Mouse (Mus musculus) hindbrain, embryonic 13.5 days (tissue): ENCODE data around the gene Mpzl2. TPM values are rescaled to one million over a fixed set of nuclear protein-coding genes. Genes with fewer than 3 reads are reported as not detected.

Source experiments
- ATAC-seq: fragments of 200-750 bp; cut with Nextera tagmentation; 2 replicates; pipeline ENCODE4 v1.8.0; 2017; ENCODE audit warnings: moderate TSS enrichment; ENCODE audit not compliant: low FRiP score
- H3K27ac ChIP-seq: fragments of 300-500 bp; sonication (generic); 2 replicates; pipeline ENCODE4 v1.5.1; 2015; ENCODE audit warnings: inconsistent platforms, mild to moderate bottlenecking, moderate library complexity
- H3K27me3 ChIP-seq: fragments of 300-500 bp; sonication (generic); 2 replicates; pipeline ENCODE4 v1.6.1; 2015; ENCODE audit warnings: mild to moderate bottlenecking, inconsistent platforms
- H3K36me3 ChIP-seq: fragments of 300-500 bp; sonication (generic); 2 replicates; pipeline ENCODE4 v1.6.1; 2015; ENCODE audit warnings: mild to moderate bottlenecking, inconsistent platforms
- H3K4me1 ChIP-seq: fragments of 300-500 bp; sonication (generic); replicated peaks from 2 replicates; pipeline ENCODE4 v1.6.1; 2015; ENCODE audit warnings: inconsistent platforms
- H3K4me2 ChIP-seq: fragments of 300-500 bp; sonication (generic); 2 replicates; pipeline ENCODE4 v1.6.1; 2015; ENCODE audit warnings: inconsistent platforms, mild to moderate bottlenecking, moderate library complexity
- H3K4me3 ChIP-seq: fragments of 300-500 bp; sonication (generic); 2 replicates; pipeline ENCODE4 v1.5.1; 2015; ENCODE audit warnings: mild to moderate bottlenecking, inconsistent platforms
- H3K9ac ChIP-seq: fragments of 300-500 bp; sonication (generic); 2 replicates; pipeline ENCODE4 v1.6.1; 2015; ENCODE audit warnings: mild to moderate bottlenecking, inconsistent platforms
- H3K9me3 ChIP-seq: fragments of 300-500 bp; sonication (generic); 2 replicates; pipeline ENCODE4 v1.6.1; 2016; ENCODE audit warnings: inconsistent platforms
- whole genome bisulfite sequencing: fragments of 180-500 bp; shearing (Covaris S2); methylation state at CpG from one replicate; pipeline ENCODE4 v1.1.7; 2015; 5-methylcytosine and 5-hydroxymethylcytosine counted together
- polyA plus RNA-seq: library from polyadenylated mRNA; unstranded; fragments of >200 nt; fragmentation: Nextera tagmentation; extraction: Ambion mirVana; gene quantifications from 2 replicates; pipeline ENCODE4 v1.2.1, GENCODE M21; 2015

Gene Mpzl2
- polyA plus RNA-seq = 0.35 and 0.45 TPM in 2 replicates

GRCm38 (mm10) chr9:45039499-45039898 is at the start of gene Mpzl2:
Gene Mpzl2 (plus strand): TSS chr9:45039799.
- H3K27ac ChIP-seq = no peak within 1 kb of the TSS
- no peak within 1 kb of the TSS for H3K4me3 ChIP-seq
- no peak within 1 kb of the TSS for H3K9ac ChIP-seq
- peak within 1 kb of the TSS; percentile 21; the same call in 1 of the 2 replicates for H3K4me2 ChIP-seq
- no peak for ATAC-seq
- H3K9me3 ChIP-seq = no peaks in the 10 kb centered on the region
- H3K36me3 ChIP-seq = no peaks in the 10 kb centered on the region
- peaks cover 67% of the 10 kb centered on the region for H3K27me3 ChIP-seq
- WGBS = 62% methylated on average over 5 of the region's 5 CpGs
- peaks cover 17% of the 10 kb centered on the region for H3K4me1 ChIP-seq

- Histone ChIP-seq H3K4me2 (no peak overlapping the region), H3K4me1 (no peaks in the 10 kb centered on the region), H3K27me3 (0 out of 2 replicates have a peak, but pooled peaks cover 5% of the 10 kb centered on the region), H3K36me3 (no peaks in the 10 kb centered on the region), H3K9me3 (no peaks in the 10 kb centered on the region), H3K4me3 (no peak overlapping the region), H3K9ac (no peak overlapping the region), H3K27ac (no peak overlapping the region)
- 87% methylated on average over 2 of the region's 2 CpGs for WGBS
- ATAC-seq = no peak
These were observed 47.8 kb upstream of the Mpzl2 start for GRCm38 (mm10) chr9:44991821-44992220.

GRCm38 (mm10) chr9:44992271-44992670 is 47.3 kb upstream of the Mpzl2 start:
- Histone ChIP-seq H3K9ac (no peak overlapping the region), H3K27me3 (0 out of 2 replicates have a peak, but pooled peaks cover 5% of the 10 kb centered on the region), H3K4me1 (no peaks in the 10 kb centered on the region), H3K9me3 (no peaks in the 10 kb centered on the region), H3K4me3 (no peak overlapping the region), H3K36me3 (no peaks in the 10 kb centered on the region), H3K27ac (no peak overlapping the region), H3K4me2 (no peak overlapping the region)
- ATAC-seq = no peak

GRCm38 (mm10) chr9:44993268-44993667 is 46.3 kb upstream of the Mpzl2 start:
- WGBS = 96% methylated on average over 2 of the region's 2 CpGs
- ATAC-seq = no peak
- H3K27ac ChIP-seq = no peak overlapping the region
- H3K4me2 ChIP-seq = no peak overlapping the region
- H3K9ac ChIP-seq = no peak overlapping the region
- H3K4me1 ChIP-seq = no peaks in the 10 kb centered on the region
- H3K9me3 ChIP-seq = no peaks in the 10 kb centered on the region
- H3K4me3 ChIP-seq = no peak overlapping the region
- no peaks in the 10 kb centered on the region for H3K36me3 ChIP-seq
- H3K27me3 ChIP-seq = 0 out of 2 replicates have a peak, but pooled peaks cover 5% of the 10 kb centered on the region

GRCm38 (mm10) chr9:44994962-44995361 is 44.6 kb upstream of the Mpzl2 start:
- no peak for ATAC-seq
- Histone ChIP-seq H3K9ac (no peak overlapping the region), H3K36me3 (no peaks in the 10 kb centered on the region), H3K4me1 (no peaks in the 10 kb centered on the region), H3K4me2 (no peak overlapping the region), H3K4me3 (no peak overlapping the region), H3K27me3 (no peaks in the 10 kb centered on the region), H3K27ac (no peak overlapping the region), H3K9me3 (no peaks in the 10 kb centered on the region)
- 81% methylated on average over 4 of the region's 4 CpGs for WGBS

- Histone ChIP-seq H3K9me3 (no peaks in the 10 kb centered on the region), H3K36me3 (no peaks in the 10 kb centered on the region), H3K4me1 (no peaks in the 10 kb centered on the region), H3K9ac (no peak overlapping the region), H3K4me2 (no peak overlapping the region), H3K4me3 (no peak overlapping the region), H3K27ac (no peak overlapping the region), H3K27me3 (no peaks in the 10 kb centered on the region)
- WGBS = 98% methylated on average over 7 of the region's 7 CpGs
- no peak for ATAC-seq
These were observed 43.0 kb upstream of the Mpzl2 start for GRCm38 (mm10) chr9:44996590-44996989.

GRCm38 (mm10) chr9:44998138-44998537 is 41.5 kb upstream of the Mpzl2 start:
- Histone ChIP-seq H3K36me3 (no peaks in the 10 kb centered on the region), H3K4me1 (no peaks in the 10 kb centered on the region), H3K9me3 (no peaks in the 10 kb centered on the region), H3K4me2 (no peak overlapping the region), H3K27ac (no peak overlapping the region), H3K4me3 (no peak overlapping the region), H3K9ac (no peak overlapping the region), H3K27me3 (no peaks in the 10 kb centered on the region)
- 83% methylated on average over 11 of the region's 11 CpGs for WGBS
- ATAC-seq = no peak

GRCm38 (mm10) chr9:44999171-44999570 is 40.4 kb upstream of the Mpzl2 start:
- no peak for ATAC-seq

GRCm38 (mm10) chr9:44999776-45000175 is 39.8 kb upstream of the Mpzl2 start:
- H3K9me3 ChIP-seq = no peaks in the 10 kb centered on the region
- H3K4me2 ChIP-seq = no peak overlapping the region
- ATAC-seq = no peak
- WGBS = 80% methylated on average over 5 of the region's 5 CpGs
- H3K36me3 ChIP-seq = no peaks in the 10 kb centered on the region
- no peak overlapping the region for H3K27ac ChIP-seq
- no peak overlapping the region for H3K9ac ChIP-seq
- H3K4me3 ChIP-seq = no peak overlapping the region
- no peaks in the 10 kb centered on the region for H3K4me1 ChIP-seq
- no peaks in the 10 kb centered on the region for H3K27me3 ChIP-seq

More at GRCm38 (mm10) chr9:44999171-44999570, 40.4 kb upstream of the Mpzl2 start:
- no peaks in the 10 kb centered on the region for H3K9me3 ChIP-seq
- H3K27me3 ChIP-seq = no peaks in the 10 kb centered on the region
- no peaks in the 10 kb centered on the region for H3K4me1 ChIP-seq
- H3K4me3 ChIP-seq = no peak overlapping the region
- WGBS = 62% methylated on average over 6 of the region's 6 CpGs
- no peak overlapping the region for H3K4me2 ChIP-seq
- no peak overlapping the region for H3K27ac ChIP-seq
- no peak overlapping the region for H3K9ac ChIP-seq
- H3K36me3 ChIP-seq = no peaks in the 10 kb centered on the region

GRCm38 (mm10) chr9:45000249-45000648 is 39.4 kb upstream of the Mpzl2 start:
- WGBS = 72% methylated on average over 3 of the region's 3 CpGs
- Histone ChIP-seq H3K4me1 (no peaks in the 10 kb centered on the region), H3K4me2 (no peak overlapping the region), H3K27ac (no peak overlapping the region), H3K4me3 (no peak overlapping the region), H3K27me3 (no peaks in the 10 kb centered on the region), H3K9me3 (no peaks in the 10 kb centered on the region), H3K36me3 (no peaks in the 10 kb centered on the region), H3K9ac (no peak overlapping the region)
- ATAC-seq = no peak

- no peak overlapping the region for H3K9ac ChIP-seq
- no peaks in the 10 kb centered on the region for H3K36me3 ChIP-seq
- H3K4me2 ChIP-seq = no peak overlapping the region
- WGBS = 78% methylated on average over 12 of the region's 12 CpGs
- no peak for ATAC-seq
- no peaks in the 10 kb centered on the region for H3K9me3 ChIP-seq
- H3K4me1 ChIP-seq = no peaks in the 10 kb centered on the region
- 0 out of 2 replicates have a peak, but pooled peaks cover 2% of the 10 kb centered on the region for H3K27me3 ChIP-seq
- no peak overlapping the region for H3K27ac ChIP-seq
- no peak overlapping the region for H3K4me3 ChIP-seq
These were observed 32.2 kb upstream of the Mpzl2 start for GRCm38 (mm10) chr9:45007404-45007803.

GRCm38 (mm10) chr9:45008342-45008741 is 31.3 kb upstream of the Mpzl2 start:
- Histone ChIP-seq H3K27ac (no peak overlapping the region), H3K27me3 (0 out of 2 replicates have a peak, but pooled peaks cover 2% of the 10 kb centered on the region), H3K4me2 (no peak overlapping the region), H3K36me3 (no peaks in the 10 kb centered on the region), H3K4me1 (no peaks in the 10 kb centered on the region), H3K9ac (no peak overlapping the region), H3K9me3 (no peaks in the 10 kb centered on the region), H3K4me3 (no peak overlapping the region)
- ATAC-seq = no peak
- 76% methylated on average over 4 of the region's 4 CpGs for WGBS

GRCm38 (mm10) chr9:45009180-45010078 is 30.2 kb upstream of the Mpzl2 start, which contains the start of gene Cd3e:
Gene Cd3e (minus strand): TSS chr9:45009627.
- Histone ChIP-seq H3K4me1 (no peaks in the 10 kb centered on the region), H3K9me3 (no peaks in the 10 kb centered on the region), H3K4me3 (no peak within 1 kb of the TSS), H3K36me3 (no peaks in the 10 kb centered on the region), H3K27me3 (0 out of 2 replicates have a peak, but pooled peaks cover 2% of the 10 kb centered on the region), H3K27ac (no peak within 1 kb of the TSS), H3K4me2 (no peak within 1 kb of the TSS), H3K9ac (no peak within 1 kb of the TSS)
- ATAC-seq = no peak
- WGBS = 83% methylated on average over 19 of the region's 19 CpGs
